Mouse (Mus musculus) heart, adult 11 months (tissue): ENCODE measurements around the gene Lsamp.

ENCODE experiments used
- DNase-seq: peaks from one replicate; pipeline ENCODE4 v3.0.0; 2022

Lsamp gene

GRCm38 (mm10) chr16:39984205-39984634 lies at the start of gene Lsamp:
Gene Lsamp, plus strand, starts transcription at chr16:39984361.
- DNase-seq = no peak

- DNase-seq = no peak
Measured at GRCm38 (mm10) chr16:39957686-39958085, 26.5 kb upstream of the Lsamp start.

- no peak for DNase-seq
Measured at GRCm38 (mm10) chr16:39972712-39973111, 11.4 kb upstream of the Lsamp start.

- DNase-seq = no peak
Measured at GRCm38 (mm10) chr16:39984635-39985291, 602 bp downstream of the Lsamp start.

GRCm38 (mm10) chr16:39988466-39988865 lies 4.3 kb downstream of the Lsamp start:
- DNase-seq = no peak

GRCm38 (mm10) chr16:39994821-39995220 lies 10.7 kb downstream of the Lsamp start:
- no peak for DNase-seq

- no peak for DNase-seq
Measured at GRCm38 (mm10) chr16:40008800-40009199, 24.6 kb downstream of the Lsamp start.

GRCm38 (mm10) chr16:40011106-40011505 lies 26.9 kb downstream of the Lsamp start:
- DNase-seq = no peak

- no peak for DNase-seq
Measured at GRCm38 (mm10) chr16:40022611-40023010, 38.5 kb downstream of the Lsamp start.

GRCm38 (mm10) chr16:40036719-40037118 lies 52.6 kb downstream of the Lsamp start:
- DNase-seq = no peak

GRCm38 (mm10) chr16:40059546-40059945 lies 75.4 kb downstream of the Lsamp start:
- DNase-seq = no peak

GRCm38 (mm10) chr16:40059968-40060367 lies 75.8 kb downstream of the Lsamp start:
- no peak for DNase-seq

GRCm38 (mm10) chr16:40060491-40060890 lies 76.3 kb downstream of the Lsamp start:
- DNase-seq = no peak

GRCm38 (mm10) chr16:40075556-40075955 lies 91.4 kb downstream of the Lsamp start:
- DNase-seq = no peak

GRCm38 (mm10) chr16:40080224-40080623 lies 96.1 kb downstream of the Lsamp start:
- no peak for DNase-seq

- DNase-seq = no peak
Measured at GRCm38 (mm10) chr16:40104329-40104728, 120.2 kb downstream of the Lsamp start.

GRCm38 (mm10) chr16:40182918-40183317 lies 198.8 kb downstream of the Lsamp start:
- DNase-seq = no peak

- no peak for DNase-seq
Measured at GRCm38 (mm10) chr16:40187987-40188590, 203.9 kb downstream of the Lsamp start.

- no peak for DNase-seq
Measured at GRCm38 (mm10) chr16:40194401-40194800, 210.2 kb downstream of the Lsamp start.

- DNase-seq = no peak
Measured at GRCm38 (mm10) chr16:40194839-40195238, 210.7 kb downstream of the Lsamp start.

GRCm38 (mm10) chr16:40228627-40229026 lies 244.5 kb downstream of the Lsamp start:
- DNase-seq = no peak

GRCm38 (mm10) chr16:40233066-40233465 lies 248.9 kb downstream of the Lsamp start:
- DNase-seq = no peak

- DNase-seq = no peak
Measured at GRCm38 (mm10) chr16:40234151-40234895, 250.2 kb downstream of the Lsamp start.

GRCm38 (mm10) chr16:40271859-40272258 lies 287.7 kb downstream of the Lsamp start:
- DNase-seq = no peak
